Mouse (Mus musculus) gastrocnemius, adult 2 months (tissue): Measurements from ENCODE around the gene Scd3. TPM values are rescaled to one million over a fixed set of nuclear protein-coding genes. Genes with fewer than 3 reads are reported as not detected.
"Not testable (repeated sequence)": the region's sequence is repeated elsewhere in the genome, so short reads cannot be mapped to it uniquely, and the experiment has no call there.

Experiments used
- DNase-seq: peaks from one replicate; pipeline ENCODE4 v3.0.0; 2022
- H3K27ac ChIP-seq: fragments of 200-600 bp; 2 replicates; pipeline ENCODE4 v1.8.1; 2022; ENCODE audit warnings: mild to moderate bottlenecking
- H3K4me3 ChIP-seq: fragments of 200-600 bp; 2 replicates; pipeline ENCODE4 v1.8.1; 2022; ENCODE audit warnings: mild to moderate bottlenecking, moderate library complexity
- CTCF ChIP-seq: fragments of 200-600 bp; IDR thresholded peaks from 2 replicates; pipeline ENCODE4 v1.8.1; 2022; ENCODE audit warnings: antibody characterized with exemption, mild to moderate bottlenecking, moderate library complexity
- intact Hi-C: fragments of 180-260 bp; cut with DNase I; formaldehyde crosslinking; loops from one replicate; pipeline ENCODE4 v1.15.1; 2025
- total RNA-seq, 2 experiments: library from RNA; stranded (reverse); gene quantifications; 2 replicates each; pipeline ENCODE4 v1.2.3; 2021

Scd3 gene
- total RNA-seq, 2 experiments from 2014 or later = not detected

- H3K27ac ChIP-seq = no peak overlapping the region
- no peak overlapping the region for H3K4me3 ChIP-seq
- intact Hi-C loops = no loop called here
- no peak for DNase-seq
- TF ChIP-seq CTCF = no peak
These were observed 61.2 kb downstream of the Scd3 start for GRCm38 (mm10) chr19:44264226-44264625.

- no peak overlapping the region for H3K4me3 ChIP-seq
- H3K27ac ChIP-seq = peak overlapping the region; percentile 85
- DNase-seq = peak; percentile 75
- no peak for TF ChIP-seq CTCF
- intact Hi-C loops = no loop called here
These were observed 62.2 kb downstream of the Scd3 start for GRCm38 (mm10) chr19:44265300-44265699.

- H3K27ac ChIP-seq = peak overlapping the region; percentile 85
- intact Hi-C loops = loop anchor here (2.0 kb wide), 1 partner anchor 29 kb away; no protein-coding TSS in a partner anchor
- no peak for DNase-seq
- TF ChIP-seq CTCF = no peak
- no peak overlapping the region for H3K4me3 ChIP-seq
These were observed 62.9 kb downstream of the Scd3 start for GRCm38 (mm10) chr19:44265911-44266337.

- DNase-seq = no peak
- intact Hi-C loops = loop anchor here (2.0 kb wide), 1 partner anchor 28 kb away; no protein-coding TSS in a partner anchor
- Histone ChIP-seq H3K27ac (peak overlapping the region; percentile 85), H3K4me3 (peak overlapping the region; percentile 79)
- TF ChIP-seq CTCF = no peak
These were observed 63.4 kb downstream of the Scd3 start for GRCm38 (mm10) chr19:44266458-44266823.

- peak; percentile 93 for DNase-seq
- intact Hi-C loops = loop anchor here (2.0 kb wide), 1 partner anchor 28 kb away; no protein-coding TSS in a partner anchor
- TF ChIP-seq CTCF = peak; percentile 30; the same call in 1 of the 2 replicates
- peak overlapping the region; percentile 85 for H3K27ac ChIP-seq
- peak overlapping the region; percentile 79 for H3K4me3 ChIP-seq
These were observed 63.9 kb downstream of the Scd3 start for GRCm38 (mm10) chr19:44266824-44267498.

- TF ChIP-seq CTCF = no peak
- peak overlapping the region; percentile 85 for H3K27ac ChIP-seq
- peak overlapping the region; percentile 79 for H3K4me3 ChIP-seq
- intact Hi-C loops = loop anchor here (2.0 kb wide), 1 partner anchor 27 kb away; no protein-coding TSS in a partner anchor
- DNase-seq = no peak
These were observed 64.5 kb downstream of the Scd3 start for GRCm38 (mm10) chr19:44267499-44268002.

GRCm38 (mm10) chr19:44273711-44274110 is 70.6 kb downstream of the Scd3 start:
- no peak for TF ChIP-seq CTCF
- intact Hi-C loops = no loop called here
- H3K4me3 ChIP-seq = no peak overlapping the region
- H3K27ac ChIP-seq = no peak overlapping the region
- no peak for DNase-seq

GRCm38 (mm10) chr19:44274452-44274851 is 71.4 kb downstream of the Scd3 start:
- no peak overlapping the region for H3K27ac ChIP-seq
- H3K4me3 ChIP-seq = no peak overlapping the region
- intact Hi-C loops = no loop called here
- TF ChIP-seq CTCF = no peak
- no peak for DNase-seq

- no peak for DNase-seq
- TF ChIP-seq CTCF = no peak
- intact Hi-C loops = no loop called here
- Histone ChIP-seq H3K27ac (no peak overlapping the region), H3K4me3 (no peak overlapping the region)
These were observed 72.3 kb downstream of the Scd3 start for GRCm38 (mm10) chr19:44275418-44275817.

GRCm38 (mm10) chr19:44276861-44277260 is 73.8 kb downstream of the Scd3 start:
- TF ChIP-seq CTCF = no peak
- no peak overlapping the region for H3K4me3 ChIP-seq
- no peak for DNase-seq
- no peak overlapping the region for H3K27ac ChIP-seq
- intact Hi-C loops = no loop called here

- intact Hi-C loops = no loop called here
- no peak for TF ChIP-seq CTCF
- DNase-seq = no peak
- no peak overlapping the region for H3K4me3 ChIP-seq
- no peak overlapping the region for H3K27ac ChIP-seq
These were observed 74.9 kb downstream of the Scd3 start for GRCm38 (mm10) chr19:44277931-44278330.

GRCm38 (mm10) chr19:44280755-44281154 is 77.7 kb downstream of the Scd3 start:
- Histone ChIP-seq H3K4me3 (no peak overlapping the region), H3K27ac (peak overlapping the region; percentile 56)
- DNase-seq = peak; percentile 30
- no peak for TF ChIP-seq CTCF
- intact Hi-C loops = no loop called here

GRCm38 (mm10) chr19:44281825-44282447 is 78.9 kb downstream of the Scd3 start:
- H3K4me3 ChIP-seq, DNase-seq, H3K27ac ChIP-seq, intact Hi-C loops: not testable (repeated sequence)
